Mouse (Mus musculus) heart, embryonic 14.5 days (tissue): ENCODE measurements around the gene Pold1. TPM values are rescaled to one million over a fixed set of nuclear protein-coding genes. Genes with fewer than 3 reads are reported as not detected.

Experiments used
- ATAC-seq: fragments of 200-750 bp; cut with Nextera tagmentation; 2 replicates; pipeline ENCODE4 v1.8.0; 2017; ENCODE audit warnings: low read depth, moderate TSS enrichment; ENCODE audit not compliant: insufficient number of reproducible peaks, insufficient read depth, low FRiP score
- H3K27ac ChIP-seq, 2 experiments: fragments of 200-500 bp in 1 of 2; fragments of 300-500 bp in 1 of 2; sonication (generic) in 1 of 2; replicated peaks in 1 of 2; 2 replicates each; pipeline ENCODE4 v1.5.1; 2012 to 2014; ENCODE audit warnings: low read depth in 2 of 2, low read length in 2 of 2, control low read depth in 1 of 2, mild to moderate bottlenecking in 1 of 2, mixed read lengths in 1 of 2; ENCODE audit not compliant: control insufficient read depth in 1 of 2, insufficient read depth in 1 of 2
- H3K27me3 ChIP-seq: fragments of 300-500 bp; sonication (generic); 2 replicates; pipeline ENCODE4 v1.6.1; 2014; ENCODE audit warnings: mild to moderate bottlenecking, low read length, control low read depth; ENCODE audit not compliant: control insufficient read depth, insufficient read depth
- H3K36me3 ChIP-seq: fragments of 300-500 bp; sonication (generic); 2 replicates; pipeline ENCODE4 v1.6.1; 2014; ENCODE audit warnings: mild to moderate bottlenecking, control low read depth, low read length, mixed read lengths; ENCODE audit not compliant: control insufficient read depth, insufficient read depth
- H3K4me1 ChIP-seq, 2 experiments: fragments of 200-500 bp in 1 of 2; fragments of 300-500 bp in 1 of 2; sonication (generic) in 1 of 2; 2 replicates each; pipeline ENCODE4 v1.6.1; 2012 to 2014; ENCODE audit warnings: low read length in 2 of 2, control low read depth in 1 of 2, mixed read lengths in 1 of 2; ENCODE audit not compliant: control insufficient read depth in 2 of 2, insufficient read depth in 2 of 2
- H3K4me2 ChIP-seq: fragments of 300-500 bp; sonication (generic); 2 replicates; pipeline ENCODE4 v1.6.1; 2014; ENCODE audit warnings: mild to moderate bottlenecking, low read length
- H3K4me3 ChIP-seq, 2 experiments: fragments of 200-500 bp in 1 of 2; fragments of 300-500 bp in 1 of 2; sonication (generic) in 1 of 2; 2 replicates each; pipeline ENCODE4 v1.5.1; 2012 to 2014; ENCODE audit warnings: low read length in 2 of 2, mild to moderate bottlenecking in 2 of 2, control low read depth in 1 of 2, low read depth in 1 of 2, moderate library complexity in 1 of 2; ENCODE audit not compliant: control insufficient read depth in 1 of 2, insufficient read depth in 1 of 2
- H3K9ac ChIP-seq: fragments of 300-500 bp; sonication (generic); 2 replicates; pipeline ENCODE4 v1.6.1; 2014; ENCODE audit warnings: mild to moderate bottlenecking, low read length
- H3K9me3 ChIP-seq: fragments of 300-500 bp; sonication (generic); 2 replicates; pipeline ENCODE4 v1.6.1; 2016; ENCODE audit warnings: low read length, control low read depth; ENCODE audit not compliant: control insufficient read depth
- WGBS: fragments of 180-500 bp; shearing (Covaris S2); extraction: QIAGEN DNeasy Blood & Tissue Kit; methylation state at CpG from one replicate; pipeline ENCODE4 v1.1.7; 2014; 5-methylcytosine and 5-hydroxymethylcytosine counted together
- polyA plus RNA-seq: library from polyadenylated mRNA; unstranded; fragments of >200 nt; fragmentation: Nextera tagmentation; extraction: Ambion mirVana; gene quantifications from 2 replicates; pipeline ENCODE4 v1.2.1, GENCODE M21; 2014

Gene Pold1
- polyA plus RNA-seq, 1 experiment from 2014 or later, result 29.2 TPM

DNA sequence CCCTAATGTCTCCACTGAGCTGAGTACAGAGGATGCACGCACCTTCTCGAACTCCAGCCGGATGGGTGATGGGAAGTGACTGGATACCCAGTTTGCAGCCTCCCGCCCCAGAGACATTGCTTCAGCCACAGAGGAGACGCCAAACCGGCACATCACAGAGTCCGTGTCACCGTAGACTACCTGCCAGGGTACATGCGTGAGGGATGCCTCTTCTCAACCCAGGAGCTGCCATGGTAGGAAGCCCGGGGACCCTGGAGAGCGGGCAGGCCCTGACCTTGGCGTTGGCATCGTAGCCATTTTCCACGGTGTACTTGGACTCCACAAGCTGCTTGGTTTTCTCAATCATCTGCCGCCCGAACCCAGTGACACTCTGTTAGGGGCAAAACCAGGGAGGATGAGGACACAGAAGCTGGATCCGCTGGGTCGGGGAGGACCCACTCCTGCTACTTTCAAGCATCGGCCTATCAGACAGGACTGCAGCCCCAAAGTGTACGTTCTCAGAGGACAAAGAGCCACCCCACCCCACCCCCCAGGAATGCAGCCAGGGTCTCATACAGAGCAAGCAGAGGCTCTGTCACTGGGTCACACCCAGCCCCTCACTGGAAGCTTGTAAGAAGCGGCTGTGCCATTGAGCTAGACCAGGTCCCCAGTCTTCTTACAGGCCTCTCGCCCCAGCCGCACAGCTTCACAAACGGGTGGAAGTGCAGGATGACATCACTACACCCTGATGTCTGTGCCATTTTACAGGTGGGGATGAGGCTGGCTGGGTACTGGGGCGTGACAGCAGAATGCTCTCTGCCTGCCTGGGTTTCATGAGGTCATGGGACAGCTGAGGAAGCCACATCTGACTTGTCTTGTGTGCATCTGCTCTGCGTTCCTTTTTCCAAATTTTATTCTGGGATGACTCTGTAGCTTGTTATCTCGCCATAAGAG lies 12.7 kb downstream of the Pold1 start:
- Histone ChIP-seq H3K9me3 (no peaks in the 10 kb centered on the region), H3K9ac (no peak overlapping the region), H3K27me3 (no peaks in the 10 kb centered on the region), H3K4me1 (peaks cover 2 to 10% of the 10 kb centered on the region in 2 experiments; a peak in 1 of 4 replicates), H3K36me3 (peaks cover 84% of the 10 kb centered on the region), H3K4me2 (no peak overlapping the region), H3K4me3 (no peak overlapping the region), H3K27ac (no peak overlapping the region)
- 87% methylated on average over 27 of the region's 27 CpGs for WGBS
- no peak for ATAC-seq

DNA sequence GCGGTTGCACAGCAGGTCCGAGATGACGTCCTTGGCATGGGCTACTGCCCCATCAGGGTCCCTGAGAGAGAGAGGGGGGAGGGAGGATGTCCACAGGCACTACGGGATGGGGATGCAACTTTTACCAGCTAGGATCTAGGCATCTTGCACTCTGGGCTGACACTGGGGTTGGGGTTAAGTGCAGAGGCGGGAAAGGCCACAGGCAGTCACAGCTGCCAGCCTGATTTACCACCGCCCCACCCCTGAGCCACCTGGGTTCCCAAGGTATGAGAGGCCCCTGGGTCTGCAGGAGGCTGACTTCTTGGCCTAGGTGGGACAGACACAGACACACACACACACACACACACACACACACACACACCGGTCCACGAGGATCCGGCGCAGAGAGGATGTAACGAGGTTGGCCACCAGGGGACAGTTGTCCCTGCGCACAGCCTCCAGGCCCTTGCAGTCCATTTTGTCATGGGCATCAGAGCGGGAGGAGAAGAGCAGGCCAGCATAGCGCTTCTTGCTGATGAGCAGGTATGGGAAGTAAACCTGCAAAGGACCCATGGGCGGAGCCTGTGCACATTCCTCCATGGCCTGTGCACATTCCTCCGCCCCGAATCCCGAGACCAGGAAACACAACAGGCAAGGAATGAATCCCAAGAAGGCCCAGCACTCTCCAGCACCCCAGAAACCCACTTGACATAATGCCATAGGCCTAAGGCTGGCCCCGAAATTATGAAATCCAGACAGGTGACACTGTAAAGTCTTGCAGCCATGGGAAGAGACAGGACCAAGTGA lies 13.8 kb downstream of the Pold1 start:
- WGBS, result 87% methylated on average over 19 of the region's 19 CpGs
- no peak overlapping the region for H3K4me3 ChIP-seq
- no peak overlapping the region for H3K9ac ChIP-seq
- 0 out of 2 replicates have a peak, but pooled peaks cover 4% of the 10 kb centered on the region for H3K27me3 ChIP-seq
- peaks cover 73% of the 10 kb centered on the region for H3K36me3 ChIP-seq
- peaks cover 2 to 10% of the 10 kb centered on the region in 2 experiments; a peak in 1 of 4 replicates for H3K4me1 ChIP-seq
- H3K27ac ChIP-seq, result no peak overlapping the region
- H3K4me2 ChIP-seq, result no peak overlapping the region
- no peak for ATAC-seq
- H3K9me3 ChIP-seq, result no peaks in the 10 kb centered on the region

DNA sequence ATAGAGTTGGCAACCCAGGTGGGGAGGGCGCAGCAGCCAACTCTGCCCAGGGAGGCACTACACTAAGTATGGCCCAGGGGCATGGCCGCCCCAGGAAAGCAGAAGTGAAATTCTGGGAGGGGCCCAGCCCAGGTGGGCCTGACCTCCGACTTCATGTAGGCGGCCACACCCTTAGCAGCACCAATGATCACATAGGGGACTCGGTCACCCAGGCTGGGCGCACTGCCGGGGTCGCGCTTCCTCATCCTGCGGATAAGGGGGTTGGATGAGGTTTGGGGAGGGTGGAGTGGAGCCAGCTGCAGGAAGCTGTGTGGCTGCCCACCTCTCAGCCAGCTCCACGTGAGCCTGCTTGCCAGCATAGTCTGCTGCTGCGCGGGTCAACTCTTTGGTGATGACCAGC lies 14.4 kb downstream of the Pold1 start:
- Histone ChIP-seq H3K4me1 (peaks cover 2 to 10% of the 10 kb centered on the region in 2 experiments; a peak in 1 of 4 replicates), H3K27me3 (peaks cover 6% of the 10 kb centered on the region), H3K27ac (no peak overlapping the region), H3K36me3 (peaks cover 67% of the 10 kb centered on the region), H3K9me3 (no peaks in the 10 kb centered on the region), H3K4me2 (no peak overlapping the region), H3K4me3 (no peak overlapping the region), H3K9ac (no peak overlapping the region)
- WGBS, result 90% methylated on average over 13 of the region's 13 CpGs
- no peak for ATAC-seq

DNA sequence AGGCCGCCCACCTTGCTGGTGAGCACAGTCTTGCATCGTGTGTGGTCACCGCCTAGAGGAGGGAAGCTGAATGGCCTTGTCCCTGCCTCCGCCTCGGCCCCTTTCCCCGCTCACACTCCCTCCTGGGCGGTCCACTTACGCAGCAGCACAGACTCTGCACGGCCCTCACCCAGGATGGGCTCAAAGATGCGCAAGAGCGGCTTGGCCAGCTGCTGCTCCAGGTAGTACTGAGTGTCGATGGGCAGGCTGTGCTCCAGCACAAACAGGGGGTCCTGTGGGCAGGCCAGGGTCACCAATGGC lies 15.0 kb downstream of the Pold1 start:
- peaks cover 61% of the 10 kb centered on the region for H3K36me3 ChIP-seq
- WGBS, result 79% methylated on average over 12 of the region's 12 CpGs
- H3K4me2 ChIP-seq, result no peak overlapping the region
- no peak overlapping the region for H3K27ac ChIP-seq
- peaks cover 12% of the 10 kb centered on the region for H3K27me3 ChIP-seq
- no peak overlapping the region for H3K4me3 ChIP-seq
- H3K9me3 ChIP-seq, result no peaks in the 10 kb centered on the region
- H3K4me1 ChIP-seq, result peaks cover 2 to 10% of the 10 kb centered on the region in 2 experiments; a peak in 2 of 4 replicates
- H3K9ac ChIP-seq, result no peak overlapping the region
- no peak for ATAC-seq

DNA sequence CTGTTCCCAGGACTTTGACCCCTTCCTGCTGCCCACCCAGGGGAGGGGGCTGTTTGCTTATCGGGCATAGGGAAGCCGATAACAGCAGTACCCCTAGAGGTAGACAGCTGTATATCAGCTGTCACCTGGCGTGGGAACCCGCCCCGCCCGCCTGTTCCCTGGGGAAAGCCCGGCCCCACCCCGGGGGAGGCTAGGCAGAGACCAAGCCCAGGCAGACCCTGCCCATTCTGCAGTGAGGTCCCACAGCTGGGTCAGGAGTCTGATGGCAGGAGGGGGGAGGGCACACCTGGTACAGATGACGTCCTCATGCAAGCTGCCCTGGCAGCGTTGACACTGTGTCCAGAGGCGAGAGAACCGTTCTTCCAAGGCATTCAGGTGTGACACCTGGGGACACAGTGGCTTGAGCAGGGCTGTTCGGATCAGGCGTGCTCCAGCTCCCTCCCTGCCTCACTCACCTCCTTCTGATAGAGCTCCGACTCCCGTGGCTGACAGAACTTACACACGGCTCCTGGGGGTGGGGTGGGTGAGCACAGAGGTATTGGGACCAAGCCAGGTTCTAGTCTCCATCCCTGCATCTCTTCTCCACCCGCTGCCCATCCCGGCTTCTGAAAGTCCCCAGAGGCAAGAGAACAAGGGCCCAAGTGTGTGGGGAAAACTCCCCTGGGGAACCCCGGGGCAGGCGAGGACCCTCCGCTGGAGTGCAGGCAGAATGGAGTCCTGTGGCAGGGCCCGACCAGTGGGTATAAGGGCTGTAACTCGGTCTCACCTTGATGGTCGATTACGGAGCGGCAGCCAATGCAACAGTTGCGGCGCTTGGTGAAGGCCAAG lies 15.5 kb downstream of the Pold1 start:
- no peak overlapping the region for H3K9ac ChIP-seq
- H3K9me3 ChIP-seq, result no peaks in the 10 kb centered on the region
- H3K27me3 ChIP-seq, result peaks cover 14% of the 10 kb centered on the region
- ATAC-seq, result no peak
- no peak overlapping the region for H3K4me3 ChIP-seq
- WGBS, result 84% methylated on average over 29 of the region's 29 CpGs
- peaks cover 3 to 13% of the 10 kb centered on the region in 2 experiments for H3K4me1 ChIP-seq
- H3K36me3 ChIP-seq, result peaks cover 56% of the 10 kb centered on the region
- no peak overlapping the region for H3K27ac ChIP-seq
- no peak overlapping the region for H3K4me2 ChIP-seq

DNA sequence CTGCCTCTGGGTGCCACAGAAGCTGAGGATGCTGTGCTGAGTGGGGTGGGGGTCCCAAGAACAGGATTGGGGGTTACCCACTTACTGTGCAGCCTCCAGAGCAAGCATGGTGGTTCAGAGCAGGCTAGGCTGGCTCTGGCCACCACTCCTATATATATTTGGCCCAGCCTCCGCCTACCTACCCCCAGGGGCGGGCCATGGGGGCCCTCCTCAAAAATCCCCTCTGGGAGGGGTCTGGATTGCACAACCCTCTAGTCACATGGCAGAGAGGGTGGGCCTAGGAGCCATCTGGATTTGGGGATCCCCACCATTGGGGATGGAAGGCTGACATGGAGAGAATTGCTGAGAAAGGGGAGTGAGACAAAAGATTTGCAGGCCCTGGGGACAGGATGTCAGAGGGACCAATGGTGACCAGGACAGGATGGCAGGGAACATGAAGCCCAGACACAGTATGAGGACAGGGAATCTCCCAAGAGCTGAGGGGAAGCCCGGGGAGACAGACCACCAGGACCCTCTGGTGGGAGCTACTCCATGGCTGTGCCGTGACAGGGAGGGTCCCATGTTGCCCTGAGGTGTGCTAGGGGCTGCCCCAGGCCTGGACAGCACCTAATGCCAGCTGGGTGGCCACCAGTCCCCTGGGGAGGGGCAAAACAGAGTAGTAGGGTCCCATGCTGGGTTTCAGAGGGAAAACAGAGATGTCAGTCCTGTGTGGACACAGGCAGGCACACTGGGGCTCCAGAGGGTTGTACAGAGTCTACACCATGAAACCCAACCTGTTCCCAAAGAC lies 16.5 kb downstream of the Pold1 start, which contains the start of gene Spib:
Gene Spib, minus strand, starts transcription at position 126 of the 787 bp plus-strand sequence.
- Histone ChIP-seq H3K27me3 (peaks cover 14% of the 10 kb centered on the region), H3K27ac (no peak within 1 kb of the TSS), H3K4me1 (peaks cover 5 to 17% of the 10 kb centered on the region in 2 experiments), H3K36me3 (peaks cover 46% of the 10 kb centered on the region), H3K9ac (no peak within 1 kb of the TSS), H3K4me3 (no peak within 1 kb of the TSS), H3K4me2 (no peak within 1 kb of the TSS), H3K9me3 (no peaks in the 10 kb centered on the region)
- WGBS, result 76% methylated on average over 4 of the region's 4 CpGs
- no peak for ATAC-seq
